Mouse (Mus musculus) liver, embryonic 13.5 days (tissue): Measurements from ENCODE around the gene Gsto2. TPM values are rescaled to one million over a fixed set of nuclear protein-coding genes. Genes with fewer than 3 reads are reported as not detected.
A peak's percentile ranks its signal among the peaks of the same experiment; 100 is the strongest.

Experiments
- ATAC-seq: fragments of 200-750 bp; cut with Nextera tagmentation; 2 replicates; pipeline ENCODE4 v1.8.0; 2017; ENCODE audit warnings: low read depth, mild to moderate bottlenecking, moderate number of reproducible peaks, moderate library complexity
- DNase-seq: peaks from one replicate; pipeline ENCODE4 v3.0.0; 2022
- H3K27ac ChIP-seq: fragments of 300-500 bp; sonication (generic); 2 replicates; pipeline ENCODE4 v1.5.1; 2015; ENCODE audit warnings: moderate library complexity, mild to moderate bottlenecking, inconsistent platforms
- H3K27me3 ChIP-seq: fragments of 300-500 bp; sonication (generic); 2 replicates; pipeline ENCODE4 v1.6.1; 2015; ENCODE audit warnings: mild to moderate bottlenecking, inconsistent platforms
- H3K36me3 ChIP-seq: fragments of 300-500 bp; sonication (generic); 2 replicates; pipeline ENCODE4 v1.6.1; 2015; ENCODE audit warnings: mild to moderate bottlenecking, inconsistent platforms
- H3K4me1 ChIP-seq: fragments of 300-500 bp; sonication (generic); replicated peaks from 2 replicates; pipeline ENCODE4 v1.6.1; 2015; ENCODE audit warnings: inconsistent platforms
- H3K4me2 ChIP-seq: fragments of 300-500 bp; sonication (generic); 2 replicates; pipeline ENCODE4 v1.6.1; 2015; ENCODE audit warnings: inconsistent platforms, mild to moderate bottlenecking, moderate library complexity
- H3K4me3 ChIP-seq: fragments of 300-500 bp; sonication (generic); replicated peaks from 2 replicates; pipeline ENCODE4 v1.5.1; 2015; ENCODE audit warnings: mild to moderate bottlenecking, inconsistent platforms
- H3K9ac ChIP-seq: fragments of 300-500 bp; sonication (generic); 2 replicates; pipeline ENCODE4 v1.6.1; 2015; ENCODE audit warnings: mild to moderate bottlenecking, inconsistent platforms
- H3K9me3 ChIP-seq: fragments of 300-500 bp; sonication (generic); replicated peaks from 2 replicates; pipeline ENCODE4 v1.6.1; 2016; ENCODE audit warnings: inconsistent platforms
- WGBS: fragments of 180-500 bp; shearing (Covaris S2); methylation state at CpG from one replicate; pipeline ENCODE4 v1.1.7; 2015; ENCODE audit not compliant: insufficient replicate concordance; 5-methylcytosine and 5-hydroxymethylcytosine counted together
- polyA plus RNA-seq: library from polyadenylated mRNA; unstranded; fragments of >200 nt; fragmentation: Nextera tagmentation; extraction: Ambion mirVana; gene quantifications from 2 replicates; pipeline ENCODE4 v1.2.1, GENCODE M21; 2015

Gsto2 gene
- polyA plus RNA-seq, 1 experiment from 2014 or later: 0.16 TPM

- peaks cover 33% of the 10 kb centered on the region for H3K36me3 ChIP-seq
- H3K4me3 ChIP-seq: no peak overlapping the region
- H3K4me1 ChIP-seq: peaks cover 21% of the 10 kb centered on the region
- H3K9ac ChIP-seq: no peak overlapping the region
- peaks cover 4% of the 10 kb centered on the region; the same call in 1 of the 2 replicates for H3K27me3 ChIP-seq
- H3K4me2 ChIP-seq: no peak overlapping the region
- WGBS: 80% methylated on average over 8 of the region's 8 CpGs
- no peak overlapping the region for H3K27ac ChIP-seq
- DNase-seq: no peak
- no peak for ATAC-seq
- no peaks in the 10 kb centered on the region for H3K9me3 ChIP-seq
Measured at GRCm38 (mm10) chr19:47859180-47859579, 6.2 kb upstream of the Gsto2 start.

GRCm38 (mm10) chr19:47862581-47862980 is 2.8 kb upstream of the Gsto2 start:
- Histone ChIP-seq H3K4me1 (peaks cover 11% of the 10 kb centered on the region), H3K27ac (no peak overlapping the region), H3K4me3 (no peak overlapping the region), H3K27me3 (0 out of 2 replicates have a peak, but pooled peaks cover 2% of the 10 kb centered on the region), H3K4me2 (no peak overlapping the region), H3K36me3 (peaks cover 38% of the 10 kb centered on the region), H3K9me3 (no peaks in the 10 kb centered on the region), H3K9ac (no peak overlapping the region)
- 70% methylated on average over 3 of the region's 3 CpGs for WGBS
- DNase-seq (no peak), ATAC-seq (no peak)

- ATAC-seq (no peak), DNase-seq (no peak)
- Histone ChIP-seq H3K4me2 (peak overlapping the region; percentile 88; the same call in 1 of the 2 replicates), H3K4me3 (no peak overlapping the region), H3K9me3 (no peaks in the 10 kb centered on the region), H3K27ac (no peak overlapping the region), H3K9ac (no peak overlapping the region), H3K4me1 (peaks cover 11% of the 10 kb centered on the region), H3K36me3 (peaks cover 31% of the 10 kb centered on the region), H3K27me3 (0 out of 2 replicates have a peak, but pooled peaks cover 5% of the 10 kb centered on the region)
- 90% methylated on average over 9 of the region's 9 CpGs for WGBS
Measured at GRCm38 (mm10) chr19:47864051-47864450, 1.3 kb upstream of the Gsto2 start.

- H3K4me3 ChIP-seq: peak overlapping the region; percentile 72
- WGBS: 79% methylated on average over 7 of the region's 7 CpGs
- peaks cover 25% of the 10 kb centered on the region for H3K36me3 ChIP-seq
- no peak for ATAC-seq
- H3K4me2 ChIP-seq: peak overlapping the region; percentile 88
- H3K27ac ChIP-seq: no peak overlapping the region
- DNase-seq: no peak
- peaks cover 11% of the 10 kb centered on the region for H3K4me1 ChIP-seq
- peak overlapping the region; percentile 77 for H3K9ac ChIP-seq
- H3K9me3 ChIP-seq: no peaks in the 10 kb centered on the region
- H3K27me3 ChIP-seq: 0 out of 2 replicates have a peak, but pooled peaks cover 5% of the 10 kb centered on the region
Measured at GRCm38 (mm10) chr19:47864721-47865120, 613 bp upstream of the Gsto2 start.

- no peak overlapping the region for H3K9ac ChIP-seq
- no peaks in the 10 kb centered on the region for H3K9me3 ChIP-seq
- ATAC-seq (no peak), DNase-seq (no peak)
- H3K27me3 ChIP-seq: 0 out of 2 replicates have a peak, but pooled peaks cover 10% of the 10 kb centered on the region
- H3K27ac ChIP-seq: no peak overlapping the region
- WGBS: 49% methylated on average over 4 of the region's 4 CpGs
- H3K36me3 ChIP-seq: peaks cover 13% of the 10 kb centered on the region
- no peak overlapping the region for H3K4me2 ChIP-seq
- H3K4me1 ChIP-seq: peaks cover 11% of the 10 kb centered on the region
- H3K4me3 ChIP-seq: no peak overlapping the region
Measured at GRCm38 (mm10) chr19:47867628-47868175, 2.4 kb downstream of the Gsto2 start.

- ATAC-seq (no peak), DNase-seq (no peak)
- H3K4me1 ChIP-seq: peaks cover 11% of the 10 kb centered on the region
- H3K4me3 ChIP-seq: no peak overlapping the region
- WGBS: 57% methylated on average over 4 of the region's 4 CpGs
- H3K9me3 ChIP-seq: no peaks in the 10 kb centered on the region
- no peak overlapping the region for H3K9ac ChIP-seq
- 0 out of 2 replicates have a peak, but pooled peaks cover 10% of the 10 kb centered on the region for H3K27me3 ChIP-seq
- no peak overlapping the region for H3K27ac ChIP-seq
- H3K4me2 ChIP-seq: no peak overlapping the region
- H3K36me3 ChIP-seq: peaks cover 7% of the 10 kb centered on the region
Measured at GRCm38 (mm10) chr19:47868951-47869350, 3.6 kb downstream of the Gsto2 start.

GRCm38 (mm10) chr19:47869516-47869915 is 4.2 kb downstream of the Gsto2 start:
- no peak overlapping the region for H3K4me3 ChIP-seq
- 0 out of 2 replicates have a peak, but pooled peaks cover 10% of the 10 kb centered on the region for H3K27me3 ChIP-seq
- no peak overlapping the region for H3K27ac ChIP-seq
- no peak overlapping the region for H3K4me2 ChIP-seq
- H3K9ac ChIP-seq: no peak overlapping the region
- no peak for ATAC-seq
- 41% methylated on average over 3 of the region's 3 CpGs for WGBS
- H3K9me3 ChIP-seq: no peaks in the 10 kb centered on the region
- peaks cover 11% of the 10 kb centered on the region for H3K4me1 ChIP-seq
- H3K36me3 ChIP-seq: peaks cover 1% of the 10 kb centered on the region
- no peak for DNase-seq

GRCm38 (mm10) chr19:47870102-47870666 is 4.8 kb downstream of the Gsto2 start:
- DNase-seq: no peak
- no peak for ATAC-seq
- H3K36me3 ChIP-seq: no peaks in the 10 kb centered on the region
- no peak overlapping the region for H3K4me2 ChIP-seq
- H3K9ac ChIP-seq: no peak overlapping the region
- peaks cover 4% of the 10 kb centered on the region; the same call in 1 of the 2 replicates for H3K4me1 ChIP-seq
- H3K4me3 ChIP-seq: no peak overlapping the region
- no peak overlapping the region for H3K27ac ChIP-seq
- H3K27me3 ChIP-seq: 0 out of 2 replicates have a peak, but pooled peaks cover 10% of the 10 kb centered on the region
- WGBS: 64% methylated on average over 7 of the region's 7 CpGs
- no peaks in the 10 kb centered on the region for H3K9me3 ChIP-seq

GRCm38 (mm10) chr19:47871515-47871914 is 6.2 kb downstream of the Gsto2 start:
- 30% methylated on average over 10 of the region's 10 CpGs for WGBS
- DNase-seq (no peak), ATAC-seq (no peak)
- Histone ChIP-seq H3K9me3 (no peaks in the 10 kb centered on the region), H3K4me2 (no peak overlapping the region), H3K4me1 (no peaks in the 10 kb centered on the region), H3K27ac (no peak overlapping the region), H3K9ac (no peak overlapping the region), H3K4me3 (no peak overlapping the region), H3K36me3 (no peaks in the 10 kb centered on the region), H3K27me3 (0 out of 2 replicates have a peak, but pooled peaks cover 16% of the 10 kb centered on the region)

GRCm38 (mm10) chr19:47876252-47876651 is 10.9 kb downstream of the Gsto2 start:
- H3K27me3 ChIP-seq: 0 out of 2 replicates have a peak, but pooled peaks cover 13% of the 10 kb centered on the region
- no peak overlapping the region for H3K9ac ChIP-seq
- no peaks in the 10 kb centered on the region for H3K4me1 ChIP-seq
- H3K36me3 ChIP-seq: no peaks in the 10 kb centered on the region
- no peak overlapping the region for H3K4me2 ChIP-seq
- 52% methylated on average over 15 of the region's 15 CpGs for WGBS
- no peak overlapping the region for H3K4me3 ChIP-seq
- DNase-seq: no peak
- H3K9me3 ChIP-seq: no peaks in the 10 kb centered on the region
- ATAC-seq: no peak
- H3K27ac ChIP-seq: no peak overlapping the region

- 56% methylated on average over 7 of the region's 7 CpGs for WGBS
- no peaks in the 10 kb centered on the region for H3K36me3 ChIP-seq
- no peaks in the 10 kb centered on the region for H3K4me1 ChIP-seq
- DNase-seq (no peak), ATAC-seq (no peak)
- no peaks in the 10 kb centered on the region for H3K9me3 ChIP-seq
- no peak overlapping the region for H3K27ac ChIP-seq
- H3K4me3 ChIP-seq: no peak overlapping the region
- H3K9ac ChIP-seq: no peak overlapping the region
- H3K4me2 ChIP-seq: no peak overlapping the region
- H3K27me3 ChIP-seq: 0 out of 2 replicates have a peak, but pooled peaks cover 3% of the 10 kb centered on the region
Measured at GRCm38 (mm10) chr19:47881538-47881937, 16.2 kb downstream of the Gsto2 start.
